ENCODE assay signal across 33 mouse cellular contexts in genomic region chr9:15387075-15387643, GRCm38 (mm10). TPM values are rescaled to one million over a fixed set of nuclear protein-coding genes. Genes with fewer than 3 reads are reported as not detected.
DNase-seq lines count a peak whose midpoint lies in the region; ATAC-seq lines count a peak whose summit lies in the region.
"Had no signal": no experiment of that assay in that cellular context is flagged by ENCODE, and none has a peak within 500 bp of the region (broad histone marks: within the 10 kb centered on the region; RNA-seq: fewer than 3 reads in every experiment).

No protein-coding gene starts in this region.

- no peaks in the 10 kb centered on the region for H3K4me1 ChIP-seq in kidney, embryonic 15.5 days
- H3K4me1 ChIP-seq: embryonic facial prominence, embryonic 10.5 days; embryonic facial prominence, embryonic 15.5 days; forebrain, embryonic 12.5 days; heart, embryonic 10.5 days; heart, embryonic 15.5 days; hindbrain, embryonic 12.5 days; intestine, embryonic 15.5 days had no signal

- no peak overlapping the region for H3K4me2 ChIP-seq in kidney, embryonic 15.5 days
- H3K4me2 ChIP-seq: embryonic facial prominence, embryonic 15.5 days; forebrain, embryonic 12.5 days; heart, embryonic 15.5 days; hindbrain, embryonic 12.5 days; intestine, embryonic 15.5 days; limb, embryonic 13.5 days; liver, embryonic 11.5 days had no signal

- H3K36me3 ChIP-seq in kidney, embryonic 15.5 days: no peaks in the 10 kb centered on the region
- H3K36me3 ChIP-seq: embryonic facial prominence, embryonic 10.5 days; embryonic facial prominence, embryonic 15.5 days; forebrain, embryonic 12.5 days; heart, embryonic 10.5 days; heart, embryonic 15.5 days; hindbrain, embryonic 12.5 days; intestine, embryonic 15.5 days; limb, embryonic 13.5 days had no signal

- no peak for ATAC-seq in kidney, embryonic 15.5 days (replicated peaks; ENCODE audit: low FRiP score)
- ATAC-seq in megakaryocyte progenitor cell, adult 5-6 weeks (replicated peaks; ENCODE audit: poor library complexity): no peak
- ATAC-seq: hindbrain, postnatal 0 days; intestine, embryonic 15.5 days; liver, postnatal 0 days had no signal

- DNase-seq in kidney, adult 18-20 months: peak; percentile 38
- DNase-seq in layer of hippocampus, adult 9-11 months: peak; percentile 45
- no peak for DNase-seq in layer of hippocampus, postnatal 36 days
- peak; percentile 19 for DNase-seq in brain, adult 2 months (ENCODE audit: low read depth, low spot score)
- peak; percentile 36 to 68 for DNase-seq in kidney, postnatal 36 days
- no peak for DNase-seq in cerebellum, postnatal 36 days
- DNase-seq: adrenal gland, postnatal 25 days; cerebellum, adult 18-20 months; cerebellum, postnatal 14 days; gastrocnemius, postnatal 25 days; heart, adult 11 months; heart, postnatal 36 days; liver, postnatal 0 days; midbrain, embryonic 14.5 days; retina, postnatal 1 day; right cerebral cortex, postnatal 25 days; spleen, adult 18-20 months; thymus, adult 18-20 months; thymus, postnatal 25 days had no signal

- H3K9ac ChIP-seq in kidney, embryonic 15.5 days: no peak overlapping the region
- H3K9ac ChIP-seq: embryonic facial prominence, embryonic 15.5 days; forebrain, embryonic 12.5 days; heart, embryonic 15.5 days; hindbrain, embryonic 12.5 days; intestine, embryonic 15.5 days; limb, embryonic 13.5 days; liver, postnatal 0 days had no signal

- no peaks in the 10 kb centered on the region for H3K9me3 ChIP-seq in kidney, embryonic 15.5 days (replicated peaks)
- H3K9me3 ChIP-seq: embryonic facial prominence, embryonic 10.5 days; embryonic facial prominence, embryonic 15.5 days; forebrain, embryonic 12.5 days; heart, embryonic 10.5 days; heart, embryonic 15.5 days; hindbrain, embryonic 12.5 days; intestine, embryonic 15.5 days; limb, embryonic 13.5 days had no signal

- no peaks in the 10 kb centered on the region for H3K27me3 ChIP-seq in kidney, embryonic 15.5 days
- H3K27me3 ChIP-seq: embryonic facial prominence, embryonic 15.5 days; forebrain, embryonic 12.5 days; heart, embryonic 15.5 days; hindbrain, embryonic 12.5 days; intestine, embryonic 15.5 days; limb, embryonic 13.5 days had no signal

- 82% methylated on average over 5 of the region's 5 CpGs for WGBS in kidney, embryonic 15.5 days

- no peak overlapping the region for H3K4me3 ChIP-seq in kidney, embryonic 15.5 days (replicated peaks)
- H3K4me3 ChIP-seq: embryonic facial prominence, embryonic 10.5 days; embryonic facial prominence, embryonic 15.5 days; forebrain, embryonic 12.5 days; heart, embryonic 10.5 days; heart, embryonic 15.5 days; hindbrain, embryonic 12.5 days; intestine, embryonic 15.5 days; left cerebral cortex, adult 2 months; limb, embryonic 13.5 days had no signal

- H3K27ac ChIP-seq in kidney, embryonic 15.5 days: no peak overlapping the region
- H3K27ac ChIP-seq: embryonic facial prominence, embryonic 10.5 days; embryonic facial prominence, embryonic 15.5 days; forebrain, embryonic 12.5 days; heart, embryonic 10.5 days; heart, embryonic 15.5 days; hindbrain, embryonic 12.5 days; hindbrain, postnatal 0 days; intestine, embryonic 15.5 days; left cerebral cortex, adult 2 months; limb, embryonic 13.5 days; macrophage had no signal

RNA-seq across cellular contexts. Expression of gene Cep295, which starts 29.6 kb away (rescaled TPM):
- polyA plus RNA-seq in kidney, embryonic 15.5 days (2015; fragmentation: Nextera tagmentation; extraction: Ambion mirVana): 16.8 and 18.2 TPM in 2 replicates
- total RNA-seq in layer of hippocampus, postnatal 36 days (2021): 10 to 100 TPM; 20.7 to 24.0 TPM
- total RNA-seq in megakaryocyte progenitor cell, adult 5-6 weeks (2015): 45.0 and 82.7 TPM in 2 replicates
- 35.1 and 60.7 TPM in 2 replicates for total RNA-seq in megakaryocyte progenitor cell, adult 5-6 weeks (2017)

Comparison
In these comparisons a context has a peak if more than half of its experiments do, and no peak if none do; other contexts are left out.
1. DNase-seq: peak in kidney, adult 18-20 months (single experiment), layer of hippocampus, adult 9-11 months (single experiment), brain, adult 2 months (single experiment) and kidney, postnatal 36 days (2 of 2); none in layer of hippocampus, postnatal 36 days (0 of 2) and cerebellum, postnatal 36 days (0 of 2).